Mouse (Mus musculus) intestine, embryonic 14.5 days (tissue): ENCODE data around the gene Ddx47. TPM values are rescaled to one million over a fixed set of nuclear protein-coding genes. Genes with fewer than 3 reads are reported as not detected.
A peak's percentile ranks its signal among the peaks of the same experiment; 100 is the strongest.

Experiments
- ATAC-seq: fragments of 200-750 bp; cut with Nextera tagmentation; replicated peaks from 2 replicates; pipeline ENCODE4 v1.8.0; 2017; ENCODE audit warnings: low read depth, moderate number of reproducible peaks, moderate TSS enrichment, moderate library complexity; ENCODE audit not compliant: low FRiP score, low TSS enrichment
- DNase-seq: peaks from one replicate; pipeline ENCODE4 v3.0.0-alpha.2; 2018; ENCODE audit warnings: low spot score
- H3K27ac ChIP-seq: fragments of 300-500 bp; sonication (generic); 2 replicates; pipeline ENCODE4 v1.5.1; 2014; ENCODE audit warnings: low read depth, mild to moderate bottlenecking, control low read depth
- H3K27me3 ChIP-seq: fragments of 300-500 bp; sonication (generic); replicated peaks from 2 replicates; pipeline ENCODE4 v1.6.1; 2014; ENCODE audit warnings: low read length, control low read depth; ENCODE audit not compliant: control insufficient read depth, insufficient read depth
- H3K36me3 ChIP-seq: fragments of 300-500 bp; sonication (generic); 2 replicates; pipeline ENCODE4 v1.6.1; 2014; ENCODE audit warnings: low read length, control low read depth; ENCODE audit not compliant: control insufficient read depth, insufficient read depth
- H3K4me1 ChIP-seq: fragments of 300-500 bp; sonication (generic); replicated peaks from 2 replicates; pipeline ENCODE4 v1.6.1; 2014; ENCODE audit warnings: low read length, control low read depth, mixed read lengths; ENCODE audit not compliant: control insufficient read depth, insufficient read depth
- H3K4me2 ChIP-seq: fragments of 300-500 bp; sonication (generic); 2 replicates; pipeline ENCODE4 v1.6.1; 2014; ENCODE audit warnings: low read length
- H3K4me3 ChIP-seq: fragments of 300-500 bp; sonication (generic); 2 replicates; pipeline ENCODE4 v1.5.1; 2014; ENCODE audit warnings: low read depth, low read length, control low read depth, mixed read lengths
- H3K9ac ChIP-seq: fragments of 300-500 bp; sonication (generic); 2 replicates; pipeline ENCODE4 v1.6.1; 2014; ENCODE audit warnings: mild to moderate bottlenecking, low read length
- H3K9me3 ChIP-seq: fragments of 300-500 bp; sonication (generic); 2 replicates; pipeline ENCODE4 v1.6.1; 2016; ENCODE audit warnings: low read length, control low read depth; ENCODE audit not compliant: control insufficient read depth
- WGBS: fragments of 180-500 bp; shearing (Covaris S2); extraction: QIAGEN DNeasy Blood & Tissue Kit; methylation state at CpG from one replicate; pipeline ENCODE4 v1.1.7; 2014; 5-methylcytosine and 5-hydroxymethylcytosine counted together
- polyA plus RNA-seq: library from polyadenylated mRNA; unstranded; fragments of >200 nt; fragmentation: Nextera tagmentation; extraction: Ambion mirVana; gene quantifications from 2 replicates; pipeline ENCODE4 v1.2.1, GENCODE M21; 2014

Ddx47 gene
- polyA plus RNA-seq, 1 experiment from 2014 or later, result 103 TPM

DNA sequence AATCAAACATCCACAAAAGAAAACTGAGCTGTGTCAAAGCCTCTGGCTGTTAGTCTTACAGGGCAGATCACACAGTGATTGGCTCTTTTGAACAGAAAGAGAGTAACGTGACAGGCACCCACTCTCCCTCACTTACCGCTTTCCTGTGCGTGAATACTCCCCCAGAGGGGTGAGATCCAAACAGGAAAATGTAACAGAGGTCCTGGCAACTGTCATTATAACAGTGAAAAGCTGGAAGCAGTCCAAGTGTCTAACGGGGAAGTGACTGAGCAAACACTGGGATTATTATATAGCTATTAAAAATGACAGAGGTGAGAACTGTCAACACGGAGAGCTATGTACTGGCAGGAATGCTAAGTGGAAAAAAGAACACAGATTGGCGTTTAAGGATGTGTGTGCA lies 34.8 kb upstream of the Ddx47 start:
- Histone ChIP-seq H3K9me3 (no peaks in the 10 kb centered on the region), H3K4me1 (no peaks in the 10 kb centered on the region), H3K27me3 (no peaks in the 10 kb centered on the region), H3K9ac (no peak overlapping the region), H3K4me2 (no peak overlapping the region), H3K36me3 (no peaks in the 10 kb centered on the region), H3K27ac (no peak overlapping the region), H3K4me3 (no peak overlapping the region)
- DNase-seq (no peak), ATAC-seq (no peak)
- 25% methylated on average over 6 of the region's 6 CpGs for WGBS

DNA sequence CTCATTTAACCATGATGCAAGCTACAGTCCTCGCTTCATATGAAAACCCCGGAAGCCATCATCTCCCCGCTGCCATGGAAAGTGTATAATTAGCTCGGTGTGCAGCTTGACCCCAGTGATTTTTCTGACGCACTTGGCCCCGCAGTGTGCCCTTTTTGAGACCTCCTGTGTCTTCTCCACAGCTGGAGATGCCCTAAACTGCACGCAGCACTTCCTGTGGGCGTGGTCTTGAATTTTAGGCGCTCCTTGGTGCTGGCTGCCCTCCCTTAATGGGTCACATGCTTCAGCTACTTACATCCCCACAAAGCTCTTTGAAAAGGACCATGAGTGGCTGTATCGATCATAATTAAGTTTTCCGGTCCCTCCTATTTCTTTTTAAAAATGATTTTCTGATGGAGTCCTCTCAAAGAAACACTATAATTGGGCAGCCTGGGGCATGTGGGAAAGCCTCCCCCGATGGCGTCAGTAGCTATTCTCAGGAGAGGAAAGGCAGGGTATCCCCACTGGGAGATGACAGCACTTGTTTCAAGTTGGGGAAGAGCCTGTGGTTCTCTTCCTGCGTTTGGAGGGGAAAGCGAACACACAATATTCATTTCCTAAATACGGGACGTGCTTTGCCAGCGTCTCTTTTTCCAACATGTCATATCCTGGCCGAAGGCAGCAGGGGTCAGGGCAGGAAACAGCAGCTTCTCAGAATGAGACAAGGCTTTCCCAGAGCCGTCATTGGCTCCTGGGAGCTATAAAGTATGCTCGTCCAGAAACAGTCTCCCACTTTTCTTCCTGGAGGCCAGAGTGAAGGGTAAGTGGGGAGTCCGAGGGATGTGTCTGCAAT lies 30.0 kb upstream of the Ddx47 start, which contains the start of gene Apold1:
Apold1 (plus strand) TSS at position 488 of the 832 bp plus-strand sequence.
- no peak for ATAC-seq
- no peak within 1 kb of the TSS; the same call in 1 of the 2 replicates for H3K27ac ChIP-seq
- 44% methylated on average over 22 of the region's 22 CpGs for WGBS
- no peak for DNase-seq
- no peak within 1 kb of the TSS for H3K9ac ChIP-seq
- no peak within 1 kb of the TSS for H3K4me3 ChIP-seq
- H3K36me3 ChIP-seq, result no peaks in the 10 kb centered on the region
- peak within 1 kb of the TSS; percentile 39 for H3K4me2 ChIP-seq
- H3K9me3 ChIP-seq, result no peaks in the 10 kb centered on the region
- H3K27me3 ChIP-seq, result no peaks in the 10 kb centered on the region; the same call in 1 of the 2 replicates
- H3K4me1 ChIP-seq, result 0 out of 2 replicates have a peak, but pooled peaks cover 7% of the 10 kb centered on the region

DNA sequence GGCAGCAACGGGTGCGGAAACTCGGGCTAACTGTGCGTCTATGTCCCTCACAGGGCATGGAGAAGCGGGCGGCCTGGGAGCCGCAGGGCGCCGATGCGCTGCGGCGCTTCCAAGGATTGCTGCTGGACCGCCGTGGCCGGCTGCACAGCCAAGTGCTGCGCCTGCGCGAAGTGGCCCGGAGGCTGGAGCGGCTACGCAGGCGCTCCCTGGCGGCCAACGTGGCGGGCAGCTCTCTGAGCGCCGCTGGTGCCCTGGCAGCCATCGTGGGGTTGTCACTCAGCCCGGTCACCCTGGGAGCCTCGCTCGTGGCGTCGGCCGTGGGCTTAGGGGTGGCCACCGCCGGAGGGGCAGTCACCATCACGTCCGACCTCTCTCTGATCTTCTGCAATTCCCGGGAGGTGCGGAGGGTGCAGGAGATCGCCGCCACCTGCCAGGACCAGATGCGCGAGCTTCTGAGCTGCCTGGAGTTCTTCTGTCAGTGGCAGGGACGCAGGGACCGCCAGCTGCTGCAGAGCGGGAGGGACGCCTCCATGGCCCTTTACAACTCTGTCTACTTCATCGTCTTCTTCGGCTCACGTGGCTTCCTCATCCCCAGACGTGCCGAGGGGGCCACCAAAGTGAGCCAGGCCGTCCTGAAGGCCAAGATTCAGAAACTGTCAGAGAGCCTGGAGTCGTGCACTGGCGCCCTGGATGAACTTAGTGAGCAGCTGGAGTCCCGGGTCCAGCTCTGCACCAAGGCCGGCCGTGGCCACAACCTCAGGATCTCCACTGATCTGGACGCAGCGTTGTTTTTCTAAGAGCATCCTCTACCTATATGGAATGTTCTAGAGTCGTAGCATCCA lies 27.7 kb upstream of the Ddx47 start:
- WGBS, result 2% methylated on average over 62 of the region's 62 CpGs

DNA sequence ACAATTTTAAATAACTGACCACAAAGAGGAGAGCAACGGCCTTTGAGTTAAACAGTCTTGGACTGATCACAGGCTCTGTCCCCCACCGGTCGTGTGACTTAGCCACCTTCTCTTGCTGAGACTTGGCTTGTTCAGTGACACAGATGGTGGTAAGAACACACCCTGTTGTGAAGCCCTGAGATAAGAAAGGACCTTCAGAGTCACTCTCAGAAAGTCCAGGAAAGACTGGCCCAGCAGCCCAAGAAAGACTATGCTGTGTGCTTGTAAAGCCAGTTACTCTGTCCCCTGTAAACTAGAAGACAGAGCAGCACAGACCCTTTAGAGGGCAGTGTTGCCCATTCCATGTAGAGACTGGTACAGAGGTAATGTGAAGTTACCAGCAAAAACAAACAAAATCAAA lies 26.7 kb upstream of the Ddx47 start:
- Histone ChIP-seq H3K9ac (no peak overlapping the region), H3K27ac (no peak overlapping the region), H3K4me2 (no peak overlapping the region), H3K36me3 (no peaks in the 10 kb centered on the region), H3K27me3 (no peaks in the 10 kb centered on the region; the same call in 1 of the 2 replicates), H3K4me3 (no peak overlapping the region), H3K4me1 (0 out of 2 replicates have a peak, but pooled peaks cover 7% of the 10 kb centered on the region), H3K9me3 (no peaks in the 10 kb centered on the region)
- 62% methylated on average over 3 of the region's 3 CpGs for WGBS
- DNase-seq (no peak), ATAC-seq (no peak)

More for the DNA sequence above, 27.7 kb upstream of the Ddx47 start:
- DNase-seq, result peak; percentile 90
- Histone ChIP-seq H3K4me2 (peak overlapping the region; percentile 91), H3K27ac (no peak overlapping the region), H3K4me1 (0 out of 2 replicates have a peak, but pooled peaks cover 7% of the 10 kb centered on the region), H3K9ac (peak overlapping the region; percentile 54), H3K4me3 (peak overlapping the region; percentile 61), H3K9me3 (no peaks in the 10 kb centered on the region), H3K36me3 (no peaks in the 10 kb centered on the region), H3K27me3 (no peaks in the 10 kb centered on the region; the same call in 1 of the 2 replicates)
- peak; percentile 87 for ATAC-seq

DNA sequence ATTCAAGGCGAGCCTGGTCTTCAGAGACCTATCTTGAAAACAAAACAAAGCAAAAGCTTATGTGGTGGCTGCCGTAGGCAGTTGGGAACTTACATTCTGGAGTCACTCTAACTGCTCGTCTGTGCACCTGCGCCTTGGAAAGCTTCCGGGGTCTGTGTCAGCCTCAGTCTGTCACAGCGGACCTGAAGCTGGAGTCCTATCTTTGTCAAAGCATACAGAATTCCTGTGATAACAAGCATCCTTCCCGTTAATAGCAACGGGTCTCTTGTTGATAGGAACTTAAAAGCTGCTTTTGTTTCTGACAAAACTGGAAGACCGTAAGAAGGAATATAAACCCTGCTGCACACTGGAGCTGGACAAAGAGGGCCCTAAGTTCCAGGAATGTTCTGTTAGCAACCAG lies 23.0 kb upstream of the Ddx47 start:
- 0 out of 2 replicates have a peak, but pooled peaks cover 7% of the 10 kb centered on the region for H3K4me1 ChIP-seq
- WGBS, result 77% methylated on average over 9 of the region's 9 CpGs
- no peak overlapping the region for H3K4me2 ChIP-seq
- H3K27ac ChIP-seq, result no peak overlapping the region
- ATAC-seq (no peak), DNase-seq (no peak)
- no peak overlapping the region for H3K4me3 ChIP-seq
- H3K9ac ChIP-seq, result no peak overlapping the region
- H3K36me3 ChIP-seq, result no peaks in the 10 kb centered on the region
- no peaks in the 10 kb centered on the region for H3K9me3 ChIP-seq
- no peaks in the 10 kb centered on the region; the same call in 1 of the 2 replicates for H3K27me3 ChIP-seq

GRCm38 (mm10) chr6:134990674-134991073 lies 20.7 kb upstream of the Ddx47 start:
- no peaks in the 10 kb centered on the region for H3K9me3 ChIP-seq
- ATAC-seq, result no peak
- 86% methylated on average over 6 of the region's 6 CpGs for WGBS

GRCm38 (mm10) chr6:134994031-134994651 lies 17.3 kb upstream of the Ddx47 start:
- Histone ChIP-seq H3K4me3 (no peak overlapping the region), H3K4me2 (no peak overlapping the region), H3K9me3 (no peaks in the 10 kb centered on the region), H3K4me1 (no peaks in the 10 kb centered on the region), H3K36me3 (no peaks in the 10 kb centered on the region), H3K27me3 (no peaks in the 10 kb centered on the region), H3K27ac (no peak overlapping the region), H3K9ac (no peak overlapping the region)
- ATAC-seq, result peak; percentile 45
- DNase-seq, result no peak
- 61% methylated on average over 12 of the region's 12 CpGs for WGBS

More at GRCm38 (mm10) chr6:134990674-134991073, 20.7 kb upstream of the Ddx47 start:
- no peaks in the 10 kb centered on the region for H3K36me3 ChIP-seq
- no peak overlapping the region for H3K9ac ChIP-seq
- H3K4me1 ChIP-seq, result no peaks in the 10 kb centered on the region
- no peaks in the 10 kb centered on the region for H3K27me3 ChIP-seq
- no peak for DNase-seq
- no peak overlapping the region for H3K27ac ChIP-seq
- H3K4me2 ChIP-seq, result no peak overlapping the region
- no peak overlapping the region for H3K4me3 ChIP-seq

GRCm38 (mm10) chr6:134994985-134995384 lies 16.4 kb upstream of the Ddx47 start:
- Histone ChIP-seq H3K4me3 (no peak overlapping the region), H3K27ac (no peak overlapping the region), H3K9ac (no peak overlapping the region), H3K36me3 (no peaks in the 10 kb centered on the region), H3K9me3 (no peaks in the 10 kb centered on the region), H3K4me1 (no peaks in the 10 kb centered on the region), H3K27me3 (no peaks in the 10 kb centered on the region), H3K4me2 (no peak overlapping the region)
- ATAC-seq (no peak), DNase-seq (no peak)
- 77% methylated on average over 8 of the region's 8 CpGs for WGBS
